Mouse (Mus musculus) limb, embryonic 12.5 days (tissue): ENCODE measurements at regions not wholly inside any gene's neighbourhood (a gene's known extent, or its start where the extent isn't known, plus 50 kb on each side); places are given as distances from the start of the nearest gene placed in this dataset.

Experiments used
- ATAC-seq: fragments of 200-750 bp; cut with Nextera tagmentation; 2 replicates; pipeline ENCODE4 v1.8.0; 2017; ENCODE audit warnings: low read depth, moderate TSS enrichment; ENCODE audit not compliant: insufficient number of reproducible peaks, insufficient read depth, low FRiP score, low TSS enrichment
- H3K27ac ChIP-seq: fragments of 300-500 bp; sonication (generic); 2 replicates; pipeline ENCODE4 v1.5.1; 2016; ENCODE audit warnings: mild to moderate bottlenecking, moderate library complexity
- H3K27me3 ChIP-seq: fragments of 300-500 bp; sonication (generic); 2 replicates; pipeline ENCODE4 v1.6.1; 2016; ENCODE audit warnings: mild to moderate bottlenecking, moderate library complexity
- H3K36me3 ChIP-seq: fragments of 300-500 bp; sonication (generic); 2 replicates; pipeline ENCODE4 v1.6.1; 2016; ENCODE audit warnings: mild to moderate bottlenecking, moderate library complexity
- H3K4me1 ChIP-seq: fragments of 300-500 bp; sonication (generic); replicated peaks from 2 replicates; pipeline ENCODE4 v1.6.1; 2016
- H3K4me2 ChIP-seq: fragments of 300-500 bp; sonication (generic); 2 replicates; pipeline ENCODE4 v1.6.1; 2016; ENCODE audit warnings: mild to moderate bottlenecking, moderate library complexity
- H3K4me3 ChIP-seq: fragments of 300-500 bp; sonication (generic); replicated peaks from 2 replicates; pipeline ENCODE4 v1.5.1; 2016; ENCODE audit warnings: mild to moderate bottlenecking
- H3K9ac ChIP-seq: fragments of 300-500 bp; sonication (generic); replicated peaks from 2 replicates; pipeline ENCODE4 v1.6.1; 2016; ENCODE audit warnings: mild to moderate bottlenecking, moderate library complexity
- H3K9me3 ChIP-seq: fragments of 300-500 bp; sonication (generic); 2 replicates; pipeline ENCODE4 v1.6.1; 2016; ENCODE audit warnings: mild to moderate bottlenecking, moderate library complexity
- WGBS: fragments of 180-500 bp; shearing (Covaris S2); methylation state at CpG from one replicate; pipeline ENCODE4 v1.1.7; 2016; 5-methylcytosine and 5-hydroxymethylcytosine counted together

- ATAC-seq: no peak
- 79% methylated on average over 1 of the region's 1 CpGs for WGBS
- H3K36me3 ChIP-seq: no peaks in the 10 kb centered on the region
- H3K4me2 ChIP-seq: no peak overlapping the region
- no peak overlapping the region for H3K27ac ChIP-seq
- H3K4me3 ChIP-seq: no peak overlapping the region
- no peaks in the 10 kb centered on the region for H3K9me3 ChIP-seq
- no peak overlapping the region for H3K9ac ChIP-seq
- H3K27me3 ChIP-seq: no peaks in the 10 kb centered on the region
- H3K4me1 ChIP-seq: no peaks in the 10 kb centered on the region
These were observed 614.4 kb downstream of the Ntrk3 start for GRCm38 (mm10) chr7:78123386-78123785.

GRCm38 (mm10) chr7:78121151-78121486 is 616.7 kb downstream of the Ntrk3 start:
- Histone ChIP-seq H3K27ac (no peak overlapping the region), H3K36me3 (no peaks in the 10 kb centered on the region), H3K9ac (no peak overlapping the region), H3K9me3 (no peaks in the 10 kb centered on the region), H3K4me2 (no peak overlapping the region), H3K27me3 (no peaks in the 10 kb centered on the region), H3K4me1 (no peaks in the 10 kb centered on the region), H3K4me3 (no peak overlapping the region)
- 16% methylated on average over 5 of the region's 5 CpGs for WGBS
- no peak for ATAC-seq

GRCm38 (mm10) chr7:78120462-78121150 is 617.2 kb downstream of the Ntrk3 start:
- H3K4me1 ChIP-seq: no peaks in the 10 kb centered on the region
- no peak overlapping the region for H3K4me2 ChIP-seq
- no peak for ATAC-seq
- H3K9ac ChIP-seq: no peak overlapping the region
- no peaks in the 10 kb centered on the region for H3K9me3 ChIP-seq
- no peak overlapping the region for H3K4me3 ChIP-seq
- no peaks in the 10 kb centered on the region for H3K36me3 ChIP-seq
- 35% methylated on average over 5 of the region's 5 CpGs for WGBS
- H3K27ac ChIP-seq: no peak overlapping the region
- no peaks in the 10 kb centered on the region for H3K27me3 ChIP-seq

GRCm38 (mm10) chr7:78119809-78120208 is 618.0 kb downstream of the Ntrk3 start:
- no peaks in the 10 kb centered on the region for H3K36me3 ChIP-seq
- H3K9me3 ChIP-seq: no peaks in the 10 kb centered on the region
- no peak for ATAC-seq
- no peaks in the 10 kb centered on the region for H3K4me1 ChIP-seq
- H3K9ac ChIP-seq: no peak overlapping the region
- no peak overlapping the region for H3K4me3 ChIP-seq
- H3K27me3 ChIP-seq: no peaks in the 10 kb centered on the region
- 80% methylated on average over 1 of the region's 1 CpGs for WGBS
- H3K4me2 ChIP-seq: no peak overlapping the region
- no peak overlapping the region for H3K27ac ChIP-seq

- Histone ChIP-seq H3K4me1 (no peaks in the 10 kb centered on the region; the same call in 1 of the 2 replicates), H3K4me2 (no peak overlapping the region), H3K4me3 (no peak overlapping the region), H3K9me3 (no peaks in the 10 kb centered on the region), H3K27ac (no peak overlapping the region), H3K9ac (no peak overlapping the region), H3K27me3 (no peaks in the 10 kb centered on the region), H3K36me3 (no peaks in the 10 kb centered on the region)
- 92% methylated on average over 6 of the region's 6 CpGs for WGBS
- ATAC-seq: no peak
These were observed 626.5 kb downstream of the Ntrk3 start for GRCm38 (mm10) chr7:78111291-78111690.

GRCm38 (mm10) chr7:78103536-78104279 is 634.1 kb downstream of the Ntrk3 start:
- ATAC-seq: no peak
- no peak overlapping the region for H3K4me3 ChIP-seq
- H3K9me3 ChIP-seq: no peaks in the 10 kb centered on the region
- no peaks in the 10 kb centered on the region for H3K27me3 ChIP-seq
- H3K9ac ChIP-seq: no peak overlapping the region
- H3K36me3 ChIP-seq: no peaks in the 10 kb centered on the region
- no peaks in the 10 kb centered on the region; the same call in 1 of the 2 replicates for H3K4me1 ChIP-seq
- WGBS: 67% methylated on average over 2 of the region's 2 CpGs
- H3K4me2 ChIP-seq: no peak overlapping the region
- H3K27ac ChIP-seq: no peak overlapping the region

GRCm38 (mm10) chr7:78102396-78102795 is 635.4 kb downstream of the Ntrk3 start:
- Histone ChIP-seq H3K9ac (no peak overlapping the region), H3K4me1 (no peaks in the 10 kb centered on the region; the same call in 1 of the 2 replicates), H3K4me2 (no peak overlapping the region), H3K9me3 (no peaks in the 10 kb centered on the region), H3K27ac (no peak overlapping the region), H3K36me3 (no peaks in the 10 kb centered on the region), H3K27me3 (no peaks in the 10 kb centered on the region), H3K4me3 (no peak overlapping the region)
- ATAC-seq: no peak
- 84% methylated on average over 3 of the region's 3 CpGs for WGBS

GRCm38 (mm10) chr7:78086566-78087008 is 651.2 kb downstream of the Ntrk3 start:
- Histone ChIP-seq H3K27me3 (no peaks in the 10 kb centered on the region), H3K36me3 (no peaks in the 10 kb centered on the region), H3K27ac (no peak overlapping the region), H3K4me2 (no peak overlapping the region), H3K9ac (no peak overlapping the region), H3K9me3 (no peaks in the 10 kb centered on the region), H3K4me3 (no peak overlapping the region), H3K4me1 (peaks cover 5% of the 10 kb centered on the region)
- ATAC-seq: no peak
- 54% methylated on average over 4 of the region's 4 CpGs for WGBS

- Histone ChIP-seq H3K27ac (no peak overlapping the region), H3K9ac (no peak overlapping the region), H3K4me1 (peaks cover 5% of the 10 kb centered on the region), H3K27me3 (no peaks in the 10 kb centered on the region), H3K4me2 (no peak overlapping the region), H3K4me3 (no peak overlapping the region), H3K36me3 (no peaks in the 10 kb centered on the region), H3K9me3 (no peaks in the 10 kb centered on the region)
- 46% methylated on average over 11 of the region's 11 CpGs for WGBS
- no peak for ATAC-seq
These were observed 651.8 kb downstream of the Ntrk3 start for GRCm38 (mm10) chr7:78085783-78086565.

GRCm38 (mm10) chr7:78079708-78080107 is 658.1 kb downstream of the Ntrk3 start:
- H3K27me3 ChIP-seq: no peaks in the 10 kb centered on the region
- no peak overlapping the region for H3K4me2 ChIP-seq
- no peaks in the 10 kb centered on the region for H3K4me1 ChIP-seq
- 52% methylated on average over 1 of the region's 1 CpGs for WGBS
- no peak for ATAC-seq
- no peaks in the 10 kb centered on the region for H3K36me3 ChIP-seq
- no peak overlapping the region for H3K9ac ChIP-seq
- H3K27ac ChIP-seq: no peak overlapping the region
- no peaks in the 10 kb centered on the region for H3K9me3 ChIP-seq
- H3K4me3 ChIP-seq: no peak overlapping the region

- Histone ChIP-seq H3K27me3 (no peaks in the 10 kb centered on the region), H3K4me3 (no peak overlapping the region), H3K9me3 (no peaks in the 10 kb centered on the region), H3K9ac (no peak overlapping the region), H3K4me1 (no peaks in the 10 kb centered on the region), H3K36me3 (no peaks in the 10 kb centered on the region), H3K27ac (no peak overlapping the region), H3K4me2 (no peak overlapping the region)
- no peak for ATAC-seq
- WGBS: 74% methylated on average over 7 of the region's 7 CpGs
These were observed 666.7 kb downstream of the Ntrk3 start for GRCm38 (mm10) chr7:78071131-78071530.
